Comparison of ENCODE assay signal across 7 mouse cellular contexts in genomic region chr10:80114341-80115284, GRCm38 (mm10). TPM values are rescaled to one million over a fixed set of nuclear protein-coding genes. Genes with fewer than 3 reads are reported as not detected.
DNase-seq lines count a peak whose midpoint lies in the region; ATAC-seq and TF ChIP-seq lines count a peak whose summit lies in the region.

No protein-coding gene starts in this region.

- H3K27me3 ChIP-seq in embryonic facial prominence, embryonic 12.5 days: no peaks in the 10 kb centered on the region
- H3K27me3 ChIP-seq in heart, adult 2 months (ENCODE audit: control insufficient read depth, insufficient read depth, low read length): no peaks in the 10 kb centered on the region
- no peaks in the 10 kb centered on the region for H3K27me3 ChIP-seq in limb, embryonic 15.5 days
- H3K27me3 ChIP-seq in midbrain, postnatal 0 days (ENCODE audit: insufficient read depth, low read length): no peaks in the 10 kb centered on the region

- no peak; the same call in none of the 2 replicates for TF ChIP-seq CTCF in heart, adult 2 months (IDR thresholded peaks at IDR 0.05)
- peak; percentile 91 for TF ChIP-seq CTCF in midbrain, postnatal 0 days (IDR thresholded peaks at IDR 0.05)

- H3K27ac ChIP-seq in embryonic facial prominence, embryonic 12.5 days: peak overlapping the region; percentile 59
- H3K27ac ChIP-seq in heart, adult 2 months: peak overlapping the region; percentile 95
- H3K27ac ChIP-seq in limb, embryonic 15.5 days: peak overlapping the region; percentile 87
- H3K27ac ChIP-seq in midbrain, postnatal 0 days (ENCODE audit: low read depth, low read length): peak overlapping the region; percentile 55

- no peaks in the 10 kb centered on the region for H3K9me3 ChIP-seq in embryonic facial prominence, embryonic 12.5 days
- H3K9me3 ChIP-seq in limb, embryonic 15.5 days: no peaks in the 10 kb centered on the region
- no peaks in the 10 kb centered on the region for H3K9me3 ChIP-seq in midbrain, postnatal 0 days (ENCODE audit: low read length)

- 2% methylated on average over 27 of the region's 27 CpGs for WGBS in embryonic facial prominence, embryonic 12.5 days
- 4% methylated on average over 27 of the region's 27 CpGs for WGBS in heart, adult 2 months
- 2% methylated on average over 27 of the region's 27 CpGs for WGBS in limb, embryonic 15.5 days
- WGBS in midbrain, postnatal 0 days: 2% methylated on average over 27 of the region's 27 CpGs

- H3K4me3 ChIP-seq in embryonic facial prominence, embryonic 12.5 days: peak overlapping the region; percentile 67
- H3K4me3 ChIP-seq in heart, adult 2 months: peak overlapping the region; percentile 66
- peak overlapping the region; percentile 93 for H3K4me3 ChIP-seq in limb, embryonic 15.5 days
- peak overlapping the region; percentile 75 for H3K4me3 ChIP-seq in midbrain, postnatal 0 days (ENCODE audit: low read depth, low read length)

- H3K79me2 ChIP-seq in heart, adult 2 months (replicated peaks; ENCODE audit: control insufficient read depth, insufficient read depth, low read length): peaks cover 8% of the 10 kb centered on the region

- peak; percentile 95 for DNase-seq in adrenal gland, postnatal 25 days
- peak; percentile 91 to 93 for DNase-seq in heart, adult 2 months
- peak; percentile 93 to 96 for DNase-seq in kidney, adult 8-10 months
- peak; percentile 92 for DNase-seq in midbrain, postnatal 0 days (ENCODE audit: low spot score)
- DNase-seq in spleen, postnatal 10 days (ENCODE audit: low spot score in 2 of 2): peak; percentile 93 to 96

- peak; percentile 87 for TF ChIP-seq EP300 in heart, adult 2 months (IDR thresholded peaks at IDR 0.05; ENCODE audit: insufficient read depth, low read depth, low read length)

- TF ChIP-seq POLR2A in heart, adult 2 months (IDR thresholded peaks at IDR 0.05; ENCODE audit: insufficient read depth, low read depth, low read length): 0 out of 2 replicates have a peak, but pooled peaks have one; percentile 7

- intact Hi-C loops in heart, adult 2 months (cut with DNase I): loop anchor here (1.0 to 5.0 kb wide), 5 partner anchors 37 to 128 kb away; partner anchors contain the start of gene Polr2e

- H3K4me1 ChIP-seq in embryonic facial prominence, embryonic 12.5 days: peaks cover 31% of the 10 kb centered on the region
- H3K4me1 ChIP-seq in heart, adult 2 months (ENCODE audit: control insufficient read depth, insufficient read depth, low read length): peaks cover 16% of the 10 kb centered on the region
- H3K4me1 ChIP-seq in limb, embryonic 15.5 days: peaks cover 39% of the 10 kb centered on the region
- H3K4me1 ChIP-seq in midbrain, postnatal 0 days (ENCODE audit: insufficient read depth, low read length): peaks cover 14% of the 10 kb centered on the region

- H3K36me3 ChIP-seq in embryonic facial prominence, embryonic 12.5 days: peaks cover 18% of the 10 kb centered on the region
- H3K36me3 ChIP-seq in heart, adult 2 months (ENCODE audit: control insufficient read depth, insufficient read depth, low read length): peaks cover 7% of the 10 kb centered on the region; the same call in 1 of the 2 replicates
- peaks cover 15% of the 10 kb centered on the region for H3K36me3 ChIP-seq in limb, embryonic 15.5 days
- H3K36me3 ChIP-seq in midbrain, postnatal 0 days (ENCODE audit: insufficient read depth, low read length): no peaks in the 10 kb centered on the region

- peak overlapping the region; percentile 92 for H3K4me2 ChIP-seq in embryonic facial prominence, embryonic 12.5 days (replicated peaks)
- H3K4me2 ChIP-seq in limb, embryonic 15.5 days: peak overlapping the region; percentile 68
- H3K4me2 ChIP-seq in midbrain, postnatal 0 days (ENCODE audit: low read depth, low read length, poor library complexity, severe bottlenecking): peak overlapping the region; percentile 54

- peak; percentile 68 for ATAC-seq in embryonic facial prominence, embryonic 12.5 days (ENCODE audit: insufficient number of reproducible peaks, insufficient read depth, low FRiP score, low TSS enrichment)
- ATAC-seq in limb, embryonic 15.5 days (ENCODE audit: insufficient number of reproducible peaks, low FRiP score, low TSS enrichment, low read depth): no peak
- no peak for ATAC-seq in midbrain, postnatal 0 days (ENCODE audit: low FRiP score)

- peak overlapping the region; percentile 86 for H3K9ac ChIP-seq in embryonic facial prominence, embryonic 12.5 days
- peak overlapping the region; percentile 77 for H3K9ac ChIP-seq in heart, adult 2 months (ENCODE audit: low read depth, low read length)
- peak overlapping the region; percentile 44 for H3K9ac ChIP-seq in limb, embryonic 15.5 days
- 0 out of 2 replicates have a peak overlapping the region, but pooled peaks have one; percentile 33 for H3K9ac ChIP-seq in midbrain, postnatal 0 days (replicated peaks; ENCODE audit: low read length, poor library complexity, severe bottlenecking)

RNA-seq across cellular contexts. Expression of gene Stk11, which starts 1.0 kb away (rescaled TPM):
- total RNA-seq in adrenal gland, postnatal 25 days (2021): 154 TPM in 2 replicates
- 17.2 and 18.5 TPM in 2 replicates for polyA plus RNA-seq in embryonic facial prominence, embryonic 12.5 days (2016; fragmentation: Nextera tagmentation; extraction: Ambion mirVana)
- total RNA-seq in heart, adult 2 months (2021): 100 to 1,000 TPM; 140 to 161 TPM
- polyA plus RNA-seq in heart, adult 2 months (2012; rRNA removed): 127 and 144 TPM in 2 replicates
- 15.2 and 16.6 TPM in 2 replicates for polyA plus RNA-seq in limb, embryonic 15.5 days (2015; fragmentation: Nextera tagmentation; extraction: Ambion mirVana)
- 84.0 and 97.3 TPM in 2 replicates for total RNA-seq in midbrain, postnatal 0 days (2014; rRNA removed)
- 12.3 and 12.4 TPM in 2 replicates for polyA plus RNA-seq in midbrain, postnatal 0 days (2015; fragmentation: Nextera tagmentation; extraction: Ambion mirVana)

RNA-seq across cellular contexts. Expression of gene Sbno2, which starts 9.2 kb away (rescaled TPM):
- total RNA-seq in adrenal gland, postnatal 25 days (2021): 66.1 and 73.2 TPM in 2 replicates
- 15.2 and 16.1 TPM in 2 replicates for polyA plus RNA-seq in embryonic facial prominence, embryonic 12.5 days (2016; fragmentation: Nextera tagmentation; extraction: Ambion mirVana)
- total RNA-seq in heart, adult 2 months (2021): 10 to 100 TPM; 10.6 to 11.2 TPM
- polyA plus RNA-seq in heart, adult 2 months (2012; rRNA removed): 16.9 and 18.0 TPM in 2 replicates
- polyA plus RNA-seq in limb, embryonic 15.5 days (2015; fragmentation: Nextera tagmentation; extraction: Ambion mirVana): 19.7 and 19.8 TPM in 2 replicates
- 24.3 TPM in 2 replicates for total RNA-seq in midbrain, postnatal 0 days (2014; rRNA removed)
- polyA plus RNA-seq in midbrain, postnatal 0 days (2015; fragmentation: Nextera tagmentation; extraction: Ambion mirVana): 7.6 TPM in 2 replicates

RNA-seq across cellular contexts. Expression of gene Atp5d, which starts 23.8 kb away (rescaled TPM):
- 460 and 592 TPM in 2 replicates for total RNA-seq in adrenal gland, postnatal 25 days (2021)
- polyA plus RNA-seq in embryonic facial prominence, embryonic 12.5 days (2016; fragmentation: Nextera tagmentation; extraction: Ambion mirVana): 457 and 481 TPM in 2 replicates
- 1,000 to 10,000 TPM; 1,015 to 1,150 TPM for total RNA-seq in heart, adult 2 months (2021)
- polyA plus RNA-seq in heart, adult 2 months (2012; rRNA removed): 1,139 and 1,938 TPM in 2 replicates
- 494 and 537 TPM in 2 replicates for polyA plus RNA-seq in limb, embryonic 15.5 days (2015; fragmentation: Nextera tagmentation; extraction: Ambion mirVana)
- 231 and 259 TPM in 2 replicates for total RNA-seq in midbrain, postnatal 0 days (2014; rRNA removed)
- polyA plus RNA-seq in midbrain, postnatal 0 days (2015; fragmentation: Nextera tagmentation; extraction: Ambion mirVana): 607 and 661 TPM in 2 replicates

RNA-seq across cellular contexts. Expression of gene Cbarp, which starts 26.0 kb away (rescaled TPM):
- total RNA-seq in adrenal gland, postnatal 25 days (2021): 45.4 and 67.9 TPM in 2 replicates
- polyA plus RNA-seq in embryonic facial prominence, embryonic 12.5 days (2016; fragmentation: Nextera tagmentation; extraction: Ambion mirVana): 8.4 and 8.5 TPM in 2 replicates
- total RNA-seq in heart, adult 2 months (2021): 1 to 10 TPM; 3.9 to 4.9 TPM
- 3.0 and 4.3 TPM in 2 replicates for polyA plus RNA-seq in heart, adult 2 months (2012; rRNA removed)
- 5.9 and 6.8 TPM in 2 replicates for polyA plus RNA-seq in limb, embryonic 15.5 days (2015; fragmentation: Nextera tagmentation; extraction: Ambion mirVana)
- total RNA-seq in midbrain, postnatal 0 days (2014; rRNA removed): 273 and 276 TPM in 2 replicates
- polyA plus RNA-seq in midbrain, postnatal 0 days (2015; fragmentation: Nextera tagmentation; extraction: Ambion mirVana): 120 and 121 TPM in 2 replicates

RNA-seq across cellular contexts. Expression of gene Midn, which starts 33.5 kb away (rescaled TPM):
- 74.1 and 97.4 TPM in 2 replicates for total RNA-seq in adrenal gland, postnatal 25 days (2021)
- 33.4 and 35.1 TPM in 2 replicates for polyA plus RNA-seq in embryonic facial prominence, embryonic 12.5 days (2016; fragmentation: Nextera tagmentation; extraction: Ambion mirVana)
- total RNA-seq in heart, adult 2 months (2021): 100 to 1,000 TPM in 1 of 2 experiments, 10 to 100 TPM in 1; 96.2 to 102 TPM
- 50.1 and 74.5 TPM in 2 replicates for polyA plus RNA-seq in heart, adult 2 months (2012; rRNA removed)
- polyA plus RNA-seq in limb, embryonic 15.5 days (2015; fragmentation: Nextera tagmentation; extraction: Ambion mirVana): 13.4 and 14.0 TPM in 2 replicates
- 114 and 143 TPM in 2 replicates for total RNA-seq in midbrain, postnatal 0 days (2014; rRNA removed)
- 16.3 and 17.2 TPM in 2 replicates for polyA plus RNA-seq in midbrain, postnatal 0 days (2015; fragmentation: Nextera tagmentation; extraction: Ambion mirVana)

Comparison
In these comparisons a context has a peak if more than half of its experiments do, and no peak if none do; other contexts are left out.
1. H3K9ac ChIP-seq: peak in every context shown above with its lines; median percentile 86 in embryonic facial prominence, embryonic 12.5 days; 77 in heart, adult 2 months; 44 in limb, embryonic 15.5 days; 33 in midbrain, postnatal 0 days.